Mouse (Mus musculus) left cerebral cortex, postnatal 10 days (tissue): Measurements from ENCODE around the gene Gm9837. TPM values are rescaled to one million over a fixed set of nuclear protein-coding genes. Genes with fewer than 3 reads are reported as not detected.
A peak's percentile ranks its signal among the peaks of the same experiment; 100 is the strongest.

Experiments
- DNase-seq, 2 experiments: peaks; one replicate each; pipeline ENCODE4 v3.0.0; 2021 to 2022; ENCODE audit warnings: low spot score in 2 of 2, mixed read lengths in 1 of 2; ENCODE audit errors: extremely low spot score in 1 of 2
- intact Hi-C: fragments of 180-260 bp; cut with DNase I; formaldehyde crosslinking; loops from one replicate; pipeline ENCODE4 v1.15.1; 2025
- total RNA-seq, 2 experiments: library from RNA; stranded (reverse); gene quantifications; 2 replicates each; pipeline ENCODE4 v1.2.3; 2021

Gm9837 gene
- total RNA-seq, result not detected

DNA sequence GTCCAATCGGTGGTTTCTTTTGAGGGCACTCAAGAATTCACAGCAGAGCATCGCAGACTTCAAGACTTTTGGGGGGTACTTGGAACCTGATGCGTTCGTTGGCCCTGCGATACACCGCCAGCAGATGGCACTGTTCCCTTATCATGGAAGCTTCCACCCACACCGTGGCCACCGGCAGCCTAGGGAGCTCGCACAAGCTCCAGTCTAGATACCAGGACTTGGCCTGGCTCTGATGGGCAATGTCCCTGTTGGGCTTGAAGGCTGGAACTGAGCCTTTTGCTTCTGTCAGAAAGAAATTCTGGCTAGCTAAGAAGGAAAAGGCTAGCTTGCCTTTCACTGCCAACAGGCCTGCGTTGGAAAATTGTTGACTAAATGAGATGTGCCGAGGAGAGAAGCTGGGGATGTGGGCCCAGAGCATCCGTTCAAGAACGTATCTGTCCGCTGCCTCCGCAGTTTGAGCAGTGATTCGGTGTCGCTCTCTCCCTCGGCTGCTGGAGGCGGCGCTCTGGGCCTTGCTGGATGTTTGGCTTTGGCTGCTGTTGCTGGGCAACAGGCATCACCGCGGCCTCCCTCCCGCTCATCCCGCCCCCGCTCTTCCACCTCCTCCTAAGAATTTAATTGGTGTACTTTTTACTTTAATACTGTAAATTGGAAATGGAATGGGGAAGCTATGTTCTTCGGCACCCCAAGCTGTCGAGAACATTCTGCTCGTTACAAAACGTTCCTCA, at the start of gene Gm9837:
Gene Gm9837 (minus strand): TSS at position 512 of the 728 bp plus-strand sequence.
- peak; percentile 91 to 93 for DNase-seq
- intact Hi-C loops, result loop anchor here (5.0 kb wide), 2 partner anchors 97 to 267 kb away; partner anchors contain the start of gene Kif3a

DNA sequence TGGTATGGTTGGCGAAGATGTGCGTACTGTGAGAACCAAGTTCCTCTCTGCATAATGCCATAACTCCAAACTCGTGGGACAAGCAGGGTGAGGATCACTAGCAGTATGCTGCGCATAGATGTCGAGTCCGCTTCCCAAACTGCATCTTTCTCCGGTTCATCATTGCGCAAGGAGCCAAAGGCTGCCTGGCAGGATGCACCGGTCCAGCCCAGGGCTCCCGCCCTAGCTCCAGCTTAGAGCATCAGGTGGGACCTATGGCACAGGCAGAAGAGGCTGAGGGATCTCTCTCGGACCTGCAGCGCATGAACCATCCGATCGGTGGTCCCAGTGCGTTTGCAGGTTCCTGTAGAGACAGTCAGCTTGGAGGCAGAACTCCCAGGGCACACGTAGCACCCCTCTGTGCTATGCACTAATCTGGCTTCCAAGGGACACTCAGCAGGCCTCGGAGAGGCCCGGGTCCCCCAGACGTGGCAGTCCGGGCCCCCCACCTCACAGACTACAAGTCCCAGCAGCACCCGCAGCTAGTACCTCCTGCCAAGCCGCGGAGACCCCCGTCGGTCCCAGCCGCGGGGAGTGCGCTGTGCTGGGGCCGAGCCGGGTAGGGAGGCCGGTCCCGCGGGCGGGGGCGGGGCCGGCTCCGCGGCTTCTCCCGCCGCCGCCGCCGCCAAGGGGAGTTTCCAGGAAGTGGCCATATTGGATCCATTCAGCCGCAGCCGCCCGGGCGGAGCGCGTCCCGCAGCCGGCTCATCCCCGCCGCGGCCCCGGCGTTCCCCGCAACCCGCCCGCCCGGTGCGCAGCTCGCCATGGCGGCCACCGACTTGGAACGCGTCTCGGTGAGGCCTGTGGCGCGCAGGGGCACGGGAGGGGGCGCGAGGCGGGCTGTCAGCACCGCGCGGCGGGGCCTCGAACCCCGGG, 49.2 kb upstream of the Gm9837 start, which contains the start of gene Sept8:
Gene Sept8 (plus strand): TSS at position 51 of the 915 bp plus-strand sequence.
- peak; percentile 38 to 81 for DNase-seq
- intact Hi-C loops, result loop anchor here (2.0 kb wide), 1 partner anchor 45 kb away; no protein-coding TSS in a partner anchor

DNA sequence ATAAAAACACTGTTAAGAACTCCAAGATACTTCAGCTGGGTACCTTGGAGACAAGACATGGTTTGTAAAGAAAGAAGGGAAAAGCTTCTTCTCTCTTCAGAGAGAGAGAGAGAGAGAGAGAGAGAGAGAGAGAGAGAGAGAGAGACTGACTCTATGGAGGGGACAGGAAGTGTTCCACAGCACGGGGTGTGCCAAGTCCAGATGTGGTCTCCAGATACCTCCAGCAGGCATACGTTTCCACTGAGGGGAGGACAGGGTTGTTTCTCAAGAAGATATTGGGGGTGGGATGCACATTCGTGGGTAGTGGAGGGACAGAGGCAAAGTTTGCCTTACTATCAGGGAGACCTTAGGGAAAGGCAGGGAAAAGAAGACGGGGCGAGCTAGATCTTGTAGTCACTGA, 48.5 kb upstream of the Gm9837 start:
- intact Hi-C loops, result no loop called here
- no peak for DNase-seq

DNA sequence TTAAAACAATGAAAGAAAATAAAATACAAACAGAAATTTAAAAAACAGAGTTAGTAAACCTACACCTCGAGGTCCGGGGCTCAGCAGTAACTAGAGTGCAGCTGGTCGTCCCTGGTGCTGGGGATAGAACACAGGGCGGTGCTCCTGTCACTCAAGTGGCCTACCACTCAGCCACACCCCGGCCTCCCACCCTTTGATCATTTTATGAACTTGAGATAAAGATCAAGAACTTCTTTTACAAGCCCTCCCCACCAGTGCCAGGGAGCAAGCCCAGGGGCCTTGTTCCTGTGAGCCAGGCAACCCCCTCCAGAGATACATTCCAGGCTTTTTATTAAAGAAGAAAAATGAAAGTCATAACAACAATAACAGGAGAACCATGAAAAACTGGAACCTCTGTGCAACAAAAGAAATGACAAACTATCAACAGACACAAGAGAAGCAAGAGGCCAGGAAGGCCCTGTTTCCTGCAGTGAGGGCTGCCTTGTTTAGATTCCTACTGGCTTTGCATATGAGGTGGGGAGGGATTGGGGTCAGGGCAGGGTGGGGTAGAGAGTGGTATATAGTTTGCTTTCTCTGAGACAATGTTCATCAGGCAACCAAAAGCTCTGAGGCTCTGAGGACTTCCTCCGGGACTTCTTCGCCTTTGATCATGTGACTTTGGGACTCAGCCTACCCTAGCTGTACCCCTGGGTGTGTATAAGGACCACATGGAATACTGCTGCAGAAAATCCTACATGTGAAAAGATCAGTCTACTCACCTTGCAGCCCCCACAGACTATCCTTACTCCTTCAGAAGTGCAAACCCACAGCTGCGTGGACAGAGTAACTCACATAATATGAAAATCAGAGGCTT, 46.7 kb upstream of the Gm9837 start:
- DNase-seq, result no peak
- intact Hi-C loops, result no loop called here

DNA sequence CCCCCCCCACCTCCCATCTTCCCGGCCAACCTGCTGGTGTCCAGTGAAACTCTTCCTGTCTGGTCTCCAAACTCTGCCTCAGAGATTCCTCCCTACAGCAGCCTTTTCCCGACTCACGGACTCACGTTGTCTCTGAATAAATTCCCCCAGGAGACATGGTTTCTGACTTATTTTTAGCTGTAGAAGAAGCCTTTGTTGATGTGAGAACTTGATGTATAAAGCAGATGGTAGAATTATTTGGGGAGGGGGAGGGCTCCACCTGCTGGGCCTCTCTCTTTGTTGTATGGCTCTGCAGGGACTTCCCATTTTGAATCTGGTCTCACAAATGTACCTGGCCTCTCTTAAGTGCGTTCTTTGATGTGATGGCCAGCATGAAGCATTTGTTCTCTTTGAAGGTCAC, 40.1 kb upstream of the Gm9837 start:
- intact Hi-C loops, result no loop called here
- DNase-seq, result no peak

DNA sequence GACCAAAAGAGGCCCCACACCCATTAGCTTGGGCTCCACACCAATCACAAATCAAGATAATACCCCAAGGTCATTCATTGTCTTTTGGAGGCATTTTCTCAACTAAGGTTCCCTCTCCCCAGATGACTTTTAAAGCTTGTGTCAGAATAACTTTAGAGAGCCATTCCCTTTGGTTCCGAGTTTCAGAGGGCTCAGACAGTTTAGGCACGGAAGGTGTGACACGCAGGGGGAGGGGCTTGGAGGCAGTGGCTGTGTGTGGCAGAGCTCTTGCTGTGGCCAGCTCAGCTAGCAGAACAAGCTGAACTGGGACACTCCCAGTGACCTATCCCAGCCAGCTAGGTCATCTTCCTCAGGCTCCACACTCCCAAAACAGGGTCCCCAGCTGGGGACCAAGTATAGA, 38.3 kb upstream of the Gm9837 start:
- intact Hi-C loops, result no loop called here
- DNase-seq, result no peak

DNA sequence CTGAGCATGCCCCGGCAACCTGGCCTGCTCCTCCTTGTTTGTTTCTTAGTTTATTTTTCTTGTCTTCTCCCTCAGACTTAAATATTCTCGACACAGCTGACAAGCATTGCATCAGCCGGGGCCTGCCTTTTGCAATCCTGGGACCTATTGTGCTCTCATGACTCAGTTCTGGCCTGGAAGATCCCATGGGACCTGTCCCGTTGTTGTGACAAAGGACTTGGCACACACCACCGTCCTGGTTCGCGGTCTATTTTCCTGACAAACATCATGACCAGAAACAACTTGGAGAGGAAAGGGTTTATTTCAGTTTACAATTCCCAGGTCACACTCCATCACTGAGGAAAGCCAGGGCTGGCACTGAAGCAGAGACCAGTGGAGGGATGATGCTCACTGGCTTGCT, 37.9 kb upstream of the Gm9837 start:
- DNase-seq, result no peak
- intact Hi-C loops, result no loop called here

DNA sequence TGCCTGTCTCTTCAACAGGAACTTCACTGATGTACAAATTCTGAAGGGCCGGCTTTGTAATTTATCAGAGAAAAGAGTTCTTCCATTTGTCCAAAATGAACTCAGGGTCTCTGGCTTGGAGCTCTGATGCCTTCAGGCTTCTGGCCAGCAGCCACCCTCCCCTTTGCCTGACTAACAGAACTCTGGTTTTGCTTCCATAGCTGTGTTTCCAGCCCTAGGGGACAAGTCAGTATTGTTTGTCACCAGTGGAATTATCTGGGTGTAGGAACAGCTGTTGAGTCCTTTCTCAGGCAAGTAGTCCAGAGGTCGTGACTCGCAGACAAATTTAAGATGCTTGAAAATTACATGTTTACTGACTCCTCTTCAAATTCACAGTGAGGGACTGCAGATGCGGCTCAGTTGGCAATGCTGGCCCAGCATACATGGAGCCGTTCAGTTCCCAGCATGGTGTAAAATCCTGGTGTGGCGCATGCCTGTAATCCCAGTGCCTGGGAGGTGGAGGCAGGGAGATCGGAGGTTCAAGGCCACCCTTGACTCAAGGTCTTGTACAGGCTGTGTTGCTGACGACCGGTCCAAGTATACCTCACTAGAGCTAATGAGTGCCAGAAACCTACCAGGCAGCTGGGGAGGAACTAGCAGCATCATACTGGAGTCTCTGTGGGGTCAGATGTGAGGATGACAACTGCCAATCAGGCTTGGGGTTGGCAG, 37.0 kb upstream of the Gm9837 start:
- intact Hi-C loops, result no loop called here

DNA sequence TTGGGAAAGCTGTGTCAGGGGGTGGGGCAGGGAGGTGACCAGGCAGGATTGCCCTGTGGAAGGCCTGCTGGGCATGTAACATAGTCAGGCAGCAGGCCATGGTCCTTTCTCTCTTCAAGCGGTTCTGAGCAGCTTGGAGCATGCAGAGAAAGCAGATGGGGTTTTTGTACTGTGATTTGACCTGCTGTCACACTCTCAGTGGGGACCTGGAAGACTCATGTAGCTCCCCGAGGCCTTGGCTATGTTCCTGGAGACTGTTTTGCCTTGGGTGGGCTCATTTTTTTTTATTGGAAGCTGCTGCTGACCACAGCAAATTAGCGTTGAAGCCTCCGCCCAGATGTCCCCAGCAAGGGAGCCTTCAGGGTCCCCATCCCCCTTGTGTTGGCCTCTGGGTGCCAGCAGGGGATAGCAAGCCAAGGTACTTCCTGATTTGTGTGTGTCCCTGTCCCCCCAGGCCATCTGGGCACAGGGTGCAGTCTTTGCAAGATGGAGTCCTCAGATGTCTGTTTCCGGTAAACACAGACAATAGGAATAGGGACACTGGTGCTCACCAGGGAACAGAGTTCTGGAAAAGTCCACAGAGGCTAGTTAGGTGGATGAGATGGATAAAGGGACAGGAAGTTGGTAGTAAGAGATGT, 34.9 kb upstream of the Gm9837 start:
- peak in 1 of 2 experiments; percentile 52 for DNase-seq
- intact Hi-C loops, result no loop called here

More for the DNA sequence above, 37.0 kb upstream of the Gm9837 start:
- DNase-seq, result no peak

DNA sequence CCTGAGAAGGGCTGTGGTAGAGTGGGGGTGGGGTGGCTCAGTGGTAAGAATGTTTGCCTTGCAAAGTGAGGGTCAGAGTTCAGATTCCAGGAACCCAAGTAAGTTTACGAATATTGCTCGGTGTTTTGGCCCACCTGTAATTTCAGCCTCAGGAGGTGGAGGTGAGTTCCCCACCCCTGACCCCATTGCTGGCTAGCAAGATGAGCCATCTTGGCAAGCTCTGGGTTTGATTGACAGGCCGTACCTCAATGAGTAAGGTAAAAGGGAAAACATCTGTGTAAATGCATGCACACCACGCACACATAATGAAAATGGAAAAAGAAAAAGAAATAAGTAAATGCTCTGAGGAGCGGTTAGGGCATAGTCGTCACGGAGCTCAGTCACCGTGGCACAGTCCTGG, 34.1 kb upstream of the Gm9837 start:
- intact Hi-C loops, result no loop called here
- no peak for DNase-seq

DNA sequence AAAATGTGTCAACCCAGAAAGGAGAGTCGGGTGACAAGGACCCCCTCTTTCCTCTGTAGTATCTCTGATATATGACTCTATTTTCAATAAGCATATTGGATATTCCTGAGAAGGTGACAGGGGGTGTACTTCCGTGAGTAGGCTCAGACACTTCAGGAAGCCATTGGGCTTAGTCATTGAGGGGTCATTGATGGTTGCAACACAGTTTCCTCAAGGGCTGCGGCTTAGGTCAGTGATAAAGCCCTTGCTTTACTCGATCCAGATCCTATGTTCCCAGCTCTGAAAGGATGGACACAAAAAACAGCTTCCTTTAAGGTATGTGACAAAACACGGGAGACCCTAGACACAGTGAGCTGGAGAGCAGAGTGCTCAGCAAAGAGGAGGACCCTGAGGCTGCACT, 33.5 kb upstream of the Gm9837 start:
- no peak for DNase-seq
- intact Hi-C loops, result no loop called here

DNA sequence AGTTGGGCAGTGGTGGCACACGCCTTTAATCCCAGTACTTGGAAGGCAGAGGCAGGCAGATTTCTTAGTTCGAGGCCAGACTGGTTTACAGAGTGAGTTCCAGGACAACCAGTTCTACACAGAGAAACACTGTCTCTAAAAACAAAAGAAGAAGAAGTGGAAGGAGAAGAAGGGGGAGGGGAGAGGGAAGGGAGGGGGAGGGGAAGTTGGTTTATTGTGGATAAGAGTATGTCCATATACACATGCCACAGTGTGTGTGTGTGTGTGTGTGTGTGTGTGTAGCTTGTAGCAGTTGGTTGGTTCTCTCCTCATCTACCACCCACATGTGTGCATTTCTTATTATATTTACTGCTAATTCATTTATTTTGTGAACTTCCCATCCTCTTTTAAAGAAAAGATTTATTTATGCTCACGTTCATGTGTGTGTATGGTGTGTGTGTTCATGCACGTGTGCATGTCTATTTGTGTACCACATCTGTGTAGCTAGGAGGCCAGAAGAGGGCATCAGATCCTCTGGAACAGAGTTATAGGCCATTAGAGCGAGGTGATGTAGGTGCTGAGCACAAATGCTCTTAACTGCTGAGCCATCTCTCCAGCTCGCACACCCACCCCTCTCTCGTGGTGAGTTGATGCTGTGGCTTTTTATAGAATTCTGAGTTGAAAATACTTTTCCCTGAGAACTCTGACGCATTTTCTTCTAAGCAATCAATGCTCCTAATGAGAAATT, 31.9 kb upstream of the Gm9837 start:
- no peak for DNase-seq
- intact Hi-C loops, result no loop called here

DNA sequence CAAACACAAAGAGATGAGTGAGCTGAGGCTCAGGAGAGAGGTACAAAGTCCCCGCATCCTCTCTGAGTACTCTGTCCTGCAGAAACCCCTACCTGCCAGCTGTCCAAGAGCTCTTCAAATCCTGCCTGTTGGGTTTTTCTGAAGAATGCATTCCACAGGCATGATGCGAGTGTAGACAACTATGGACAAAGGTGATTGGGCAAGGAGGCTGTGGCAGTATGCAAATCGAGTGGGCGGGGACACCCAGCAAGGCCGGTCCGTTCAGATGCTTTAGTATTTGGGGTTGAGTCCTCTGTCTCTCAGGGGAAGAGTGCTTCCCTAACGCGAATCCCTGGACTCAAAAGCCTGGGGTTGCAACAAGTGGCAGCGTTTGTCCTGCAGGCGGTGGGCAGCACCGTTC, 30.3 kb upstream of the Gm9837 start:
- intact Hi-C loops, result no loop called here
- no peak for DNase-seq

DNA sequence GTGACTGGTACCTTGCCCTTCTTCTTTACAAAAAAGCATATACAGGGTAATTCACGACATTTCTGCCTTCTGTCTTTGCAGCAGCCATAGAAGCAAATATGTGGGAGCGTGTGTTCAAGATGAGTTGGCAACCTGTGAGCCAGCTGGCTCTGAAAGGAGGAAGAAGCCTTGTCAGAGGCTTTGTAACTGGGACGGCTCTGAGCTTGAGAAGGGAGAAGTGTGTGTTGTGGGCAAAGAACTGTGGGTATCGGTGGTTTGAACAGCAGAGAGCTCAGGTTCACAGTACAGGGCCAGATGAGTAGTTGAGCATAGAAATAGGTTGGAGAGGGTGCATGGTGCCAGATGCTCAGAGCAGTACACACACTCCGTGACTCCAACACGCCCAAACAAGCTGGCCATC, 26.7 kb upstream of the Gm9837 start:
- no peak for DNase-seq
- intact Hi-C loops, result no loop called here

DNA sequence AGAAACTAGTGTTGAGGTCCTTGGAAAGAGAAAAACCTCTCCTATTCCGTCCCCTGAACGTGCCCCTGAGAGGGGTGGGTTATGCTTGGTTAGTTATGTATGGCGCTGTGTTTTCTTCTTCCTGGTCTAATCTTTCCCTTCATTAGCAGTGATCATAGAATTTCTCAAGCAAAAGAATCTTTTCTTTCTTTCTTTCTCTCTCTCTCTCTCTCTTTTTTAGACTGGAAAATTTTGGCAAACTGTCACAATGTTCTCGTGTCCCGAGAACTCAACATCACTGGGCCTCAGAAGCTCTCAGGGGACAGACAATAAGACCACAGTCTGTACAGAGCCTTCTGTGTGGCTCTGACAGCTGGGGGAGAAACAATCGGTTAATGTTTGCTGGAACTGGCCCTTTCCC, 25.1 kb upstream of the Gm9837 start:
- intact Hi-C loops, result no loop called here
- DNase-seq, result no peak

DNA sequence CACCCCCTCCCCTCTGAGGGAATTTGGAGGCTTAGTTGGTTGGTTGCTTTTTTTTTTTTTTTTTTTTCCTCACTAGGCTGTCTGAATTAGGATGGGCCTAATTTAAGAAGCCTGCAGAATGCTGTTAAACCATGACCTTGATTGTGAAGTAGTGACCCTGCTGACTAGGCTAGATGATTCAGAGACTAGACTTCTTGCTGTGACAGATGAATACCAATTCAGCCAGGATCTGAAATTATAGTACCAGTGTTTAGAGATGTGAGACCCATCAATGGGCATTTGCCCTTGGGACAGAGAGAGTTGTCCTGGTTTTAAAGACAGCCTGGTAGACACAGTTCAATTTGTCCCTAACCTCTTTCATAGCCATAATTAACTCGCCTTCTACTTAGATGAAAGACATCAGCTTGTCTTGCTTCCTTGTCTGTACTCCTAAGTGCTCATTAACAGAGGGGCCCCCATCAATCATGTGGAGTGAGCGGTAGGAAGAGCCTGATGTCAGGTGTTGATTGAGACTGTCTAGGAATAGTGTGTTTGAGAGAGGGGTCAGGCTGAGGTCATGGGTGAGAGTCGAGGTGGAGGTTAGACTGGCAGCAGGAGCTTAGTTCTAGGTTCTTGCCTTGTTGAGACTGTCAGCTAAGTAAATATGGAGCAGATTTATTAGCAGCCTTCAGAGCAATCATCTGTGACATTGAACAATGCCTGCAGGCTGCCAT, 23.1 kb upstream of the Gm9837 start:
- intact Hi-C loops, result no loop called here
- DNase-seq, result no peak

DNA sequence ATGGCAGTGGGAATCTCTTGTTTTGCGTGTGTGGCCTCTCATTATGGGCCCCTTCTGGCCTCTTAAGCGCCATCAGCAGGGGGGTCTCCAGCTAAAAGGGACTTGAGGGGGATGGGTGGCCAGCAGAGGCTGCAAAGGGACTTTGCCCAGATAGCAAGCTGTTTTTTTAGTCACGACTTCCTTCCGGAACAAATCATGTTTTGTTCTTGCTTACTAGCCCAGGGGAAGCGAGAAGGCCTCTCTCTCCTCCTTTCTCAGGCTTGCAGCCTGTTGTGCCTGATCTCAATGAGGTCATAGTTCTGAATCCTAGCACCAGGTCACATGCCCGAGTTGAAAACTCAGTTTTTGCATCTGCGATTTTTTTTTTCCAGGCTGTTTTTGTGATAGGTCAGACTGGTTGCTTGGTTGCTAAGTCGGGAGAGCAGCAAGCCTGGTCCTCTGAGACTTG, 21.7 kb upstream of the Gm9837 start:
- DNase-seq, result no peak

More for the DNA sequence above, 21.7 kb upstream of the Gm9837 start:
- intact Hi-C loops, result no loop called here
